Mouse (Mus musculus) brain, embryonic 14.5 days (tissue): Measurements from ENCODE around the gene 1700001L19Rik. TPM values are rescaled to one million over a fixed set of nuclear protein-coding genes. Genes with fewer than 3 reads are reported as not detected.

Experiments used
- DNase-seq: peaks from one replicate; pipeline ENCODE4 v3.0.0-alpha.2; 2011; ENCODE audit warnings: low read depth
- CTCF ChIP-seq: fragments of 200-500 bp; IDR thresholded peaks from 2 replicates; pipeline ENCODE4 v1.5.1; 2012; ENCODE audit warnings: inconsistent platforms, mild to moderate bottlenecking, moderate library complexity, borderline replicate concordance; ENCODE audit not compliant: insufficient read depth, insufficient read length; ENCODE audit errors: extremely low read depth
- POLR2A ChIP-seq: fragments of 200-500 bp; IDR thresholded peaks from 2 replicates; pipeline ENCODE4 v1.6.1; 2012; ENCODE audit warnings: mild to moderate bottlenecking, inconsistent platforms, borderline replicate concordance; ENCODE audit not compliant: poor library complexity, insufficient read depth, insufficient read length, severe bottlenecking; ENCODE audit errors: extremely low read depth
- polyA plus RNA-seq: library from polyadenylated mRNA; depleted of rRNA; stranded (reverse); fragments of >200 nt; gene quantifications from 2 replicates; pipeline ENCODE4 v1.2.3, GENCODE M21; 2012; rRNA removed

The 1700001L19Rik gene
- polyA plus RNA-seq, result 1.6 and 2.8 TPM in 2 replicates

GRCm38 (mm10) chr13:68597199-68597598, at the start of gene 1700001L19Rik:
Gene 1700001L19Rik, plus strand, starts transcription at chr13:68597421.
- TF ChIP-seq CTCF (no peak), POLR2A (no peak)
- DNase-seq, result peak; percentile 38

GRCm38 (mm10) chr13:68553391-68553790, 43.8 kb upstream of the 1700001L19Rik start:
- peak; percentile 54; the same call in 1 of the 2 replicates for TF ChIP-seq CTCF
- DNase-seq, result peak; percentile 28

GRCm38 (mm10) chr13:68568110-68568509, 29.1 kb upstream of the 1700001L19Rik start:
- no peak for DNase-seq
- TF ChIP-seq POLR2A (no peak), CTCF (no peak)

- no peak for TF ChIP-seq POLR2A
- TF ChIP-seq CTCF, result no peak
- DNase-seq, result no peak
Measured at GRCm38 (mm10) chr13:68568548-68568947, 28.7 kb upstream of the 1700001L19Rik start.

- DNase-seq, result peak; percentile 82
- TF ChIP-seq CTCF, result peak; percentile 82
- no peak for TF ChIP-seq POLR2A
Measured at GRCm38 (mm10) chr13:68569589-68570336, 27.5 kb upstream of the 1700001L19Rik start.

GRCm38 (mm10) chr13:68572247-68572646, 25.0 kb upstream of the 1700001L19Rik start:
- no peak for TF ChIP-seq POLR2A
- no peak for TF ChIP-seq CTCF
- DNase-seq, result no peak

GRCm38 (mm10) chr13:68572966-68573913, 24.0 kb upstream of the 1700001L19Rik start:
- no peak for DNase-seq
- TF ChIP-seq POLR2A, result no peak
- TF ChIP-seq CTCF, result no peak

- no peak for DNase-seq
- no peak for TF ChIP-seq CTCF
- TF ChIP-seq POLR2A, result no peak
Measured at GRCm38 (mm10) chr13:68574398-68574797, 22.8 kb upstream of the 1700001L19Rik start.

GRCm38 (mm10) chr13:68577945-68578344, 19.3 kb upstream of the 1700001L19Rik start:
- no peak for TF ChIP-seq CTCF
- no peak for TF ChIP-seq POLR2A
- no peak for DNase-seq

GRCm38 (mm10) chr13:68581086-68581740, 16.0 kb upstream of the 1700001L19Rik start:
- no peak for DNase-seq
- TF ChIP-seq CTCF (no peak), POLR2A (no peak)

- peak; percentile 99 for DNase-seq
- TF ChIP-seq POLR2A (peak; percentile 73; the same call in 1 of the 2 replicates), CTCF (no peak)
Measured at GRCm38 (mm10) chr13:68581747-68582516, 15.3 kb upstream of the 1700001L19Rik start, which contains the start of the genes Mtrr and Fastkd3. Gene Mtrr, minus strand, starts transcription at chr13:68582149. Gene Fastkd3, plus strand, starts transcription at chr13:68582234.

GRCm38 (mm10) chr13:68582517-68582780, 14.8 kb upstream of the 1700001L19Rik start:
- TF ChIP-seq POLR2A (no peak), CTCF (no peak)
- DNase-seq, result no peak
